Mouse (Mus musculus): ENCODE measurements at regions not wholly inside any gene's neighbourhood (a gene's known extent, or its start where the extent isn't known, plus 50 kb on each side); places are given as distances from the start of the nearest gene placed in this dataset.

GRCm38 (mm10) chr1:154096911-154097310 is 104.1 kb upstream of the Zfp648 start:
- TF ChIP-seq CTCF (IDR thresholded peaks at IDR 0.05) (no peak), EP300 (IDR thresholded peaks at IDR 0.05) (no peak)

Measured in lung, postnatal 0 days (tissue).